Mouse (Mus musculus) testis, postnatal 10 days (tissue): ENCODE measurements around the gene Pth2.

Experiments used
- DNase-seq: peaks from one replicate; pipeline ENCODE4 v3.0.0; 2021; ENCODE audit warnings: low spot score

Pth2 gene

GRCm38 (mm10) chr7:45153586-45153985, 27.2 kb upstream of the Pth2 start:
- no peak for DNase-seq

GRCm38 (mm10) chr7:45154096-45154992, 26.5 kb upstream of the Pth2 start, which contains the start of the genes Pih1d1 and Aldh16a1:
Gene Pih1d1, plus strand, starts transcription at chr7:45154303.
Gene Aldh16a1, minus strand, starts transcription at chr7:45154584.
- peak; percentile 99 for DNase-seq

GRCm38 (mm10) chr7:45154993-45155514, 25.7 kb upstream of the Pth2 start:
- peak; percentile 82 for DNase-seq

- DNase-seq, result no peak
Observed at GRCm38 (mm10) chr7:45155590-45155989, 25.2 kb upstream of the Pth2 start.

- DNase-seq, result no peak
Observed at GRCm38 (mm10) chr7:45156206-45156605, 24.6 kb upstream of the Pth2 start.

- DNase-seq, result no peak
Observed at GRCm38 (mm10) chr7:45157459-45157858, 23.3 kb upstream of the Pth2 start.

GRCm38 (mm10) chr7:45158991-45159390, 21.8 kb upstream of the Pth2 start:
- DNase-seq, result no peak

GRCm38 (mm10) chr7:45160316-45160800, 20.4 kb upstream of the Pth2 start:
- DNase-seq, result no peak

- no peak for DNase-seq
Observed at GRCm38 (mm10) chr7:45160866-45161265, 19.9 kb upstream of the Pth2 start.

GRCm38 (mm10) chr7:45161612-45162473, 19.0 kb upstream of the Pth2 start:
- peak; percentile 97 for DNase-seq

GRCm38 (mm10) chr7:45162551-45162950, 18.2 kb upstream of the Pth2 start:
- no peak for DNase-seq

- no peak for DNase-seq
Observed at GRCm38 (mm10) chr7:45162996-45163615, 17.7 kb upstream of the Pth2 start.

- DNase-seq, result no peak
Observed at GRCm38 (mm10) chr7:45163735-45164490, 16.9 kb upstream of the Pth2 start, which contains the start of gene Slc17a7. Gene Slc17a7, plus strand, starts transcription at chr7:45163949.

- DNase-seq, result no peak
Observed at GRCm38 (mm10) chr7:45164833-45165232, 16.0 kb upstream of the Pth2 start.

GRCm38 (mm10) chr7:45165701-45166100, 15.1 kb upstream of the Pth2 start:
- DNase-seq, result no peak

GRCm38 (mm10) chr7:45166950-45167401, 13.8 kb upstream of the Pth2 start:
- no peak for DNase-seq

- DNase-seq, result no peak
Observed at GRCm38 (mm10) chr7:45167761-45168445, 12.9 kb upstream of the Pth2 start.

- no peak for DNase-seq
Observed at GRCm38 (mm10) chr7:45168656-45169055, 12.1 kb upstream of the Pth2 start.

- no peak for DNase-seq
Observed at GRCm38 (mm10) chr7:45169495-45169894, 11.3 kb upstream of the Pth2 start.

GRCm38 (mm10) chr7:45172974-45173373, 7.8 kb upstream of the Pth2 start:
- DNase-seq, result peak; percentile 66
